Mouse (Mus musculus) heart, adult 18-20 months (tissue): ENCODE measurements around the gene Itgb2l. TPM values are rescaled to one million over a fixed set of nuclear protein-coding genes. Genes with fewer than 3 reads are reported as not detected.
"Not testable (repeated sequence)": the region's sequence is repeated elsewhere in the genome, so short reads cannot be mapped to it uniquely, and the experiment has no call there.

ENCODE experiments used
- DNase-seq, 2 experiments: peaks; one replicate each; pipeline ENCODE4 v3.0.0; 2021 to 2022; ENCODE audit warnings: mixed read lengths in 1 of 2
- long read RNA-seq, 2 experiments: library from polyadenylated mRNA; stranded (forward); transcript quantifications; one replicate each; pipeline ENCODE4 v2.0.0; 2021
- total RNA-seq, 2 experiments: library from RNA; stranded (reverse); gene quantifications; 2 replicates each; pipeline ENCODE4 v1.2.3; 2021

The Itgb2l gene
- total RNA-seq = not detected
- long read RNA-seq, experiment 1 = 0 reads
- long read RNA-seq, experiment 2 = 0 reads

- DNase-seq = no peak
Measured at GRCm38 (mm10) chr16:96443468-96443867, at the start of gene Itgb2l. TSS of gene Itgb2l (minus strand) at chr16:96443619.

- no peak for DNase-seq
Measured at GRCm38 (mm10) chr16:96491530-96491929, 48.1 kb upstream of the Itgb2l start.

- no peak for DNase-seq
Measured at GRCm38 (mm10) chr16:96488038-96488437, 44.6 kb upstream of the Itgb2l start.

DNA sequence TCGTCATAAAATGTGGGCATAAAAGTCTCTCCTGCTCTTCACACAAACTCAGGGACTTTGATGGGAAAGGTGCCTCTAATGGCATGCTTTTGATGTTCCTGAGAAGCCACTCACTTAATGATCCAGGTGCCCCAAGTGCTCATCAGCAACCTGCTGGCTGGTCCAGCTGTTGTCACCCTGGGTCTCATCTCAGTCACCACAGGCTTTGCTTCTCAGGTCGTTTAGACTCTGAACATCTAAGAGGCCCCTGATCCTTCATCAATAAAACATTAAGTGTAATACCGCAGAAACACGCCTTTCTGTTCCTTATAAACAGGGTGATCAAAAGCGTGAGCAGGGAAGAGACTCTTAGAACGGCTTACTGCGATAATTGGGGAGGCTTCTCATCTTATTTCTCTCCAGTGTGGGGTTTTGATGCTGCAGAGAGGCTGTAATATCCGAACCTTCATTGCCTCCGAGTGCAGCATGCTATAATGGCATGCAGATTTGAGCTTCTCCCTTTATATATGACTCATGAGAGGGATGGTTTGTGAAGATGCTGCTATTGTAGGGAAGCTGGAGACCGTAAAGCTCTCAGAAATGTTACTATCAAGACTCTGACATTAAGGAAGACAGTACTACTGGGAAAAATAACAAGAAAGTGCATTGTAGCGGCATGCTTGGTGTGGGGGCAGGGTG is 43.7 kb upstream of the Itgb2l start:
- no peak for DNase-seq

GRCm38 (mm10) chr16:96481791-96482190 is 38.4 kb upstream of the Itgb2l start:
- no peak for DNase-seq

DNA sequence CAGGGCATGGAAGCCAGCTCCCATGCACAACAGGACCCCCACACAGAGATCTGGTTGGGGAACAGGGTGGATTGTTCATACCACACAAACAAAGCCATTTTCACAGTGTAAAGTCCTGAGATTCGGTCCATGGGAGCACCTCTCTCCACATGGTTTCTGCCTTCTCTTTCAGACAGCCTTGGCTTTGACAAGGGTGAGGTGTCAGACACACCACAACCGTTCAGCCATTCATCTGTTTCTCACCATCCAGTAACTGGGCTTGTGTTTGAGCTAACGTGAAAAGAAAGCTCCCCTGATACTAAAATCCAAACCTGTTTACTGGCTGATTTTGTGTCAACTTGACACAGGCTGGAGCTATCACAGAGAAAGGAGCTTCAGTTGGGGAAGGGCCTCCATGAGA is 30.8 kb upstream of the Itgb2l start:
- DNase-seq = no peak

DNA sequence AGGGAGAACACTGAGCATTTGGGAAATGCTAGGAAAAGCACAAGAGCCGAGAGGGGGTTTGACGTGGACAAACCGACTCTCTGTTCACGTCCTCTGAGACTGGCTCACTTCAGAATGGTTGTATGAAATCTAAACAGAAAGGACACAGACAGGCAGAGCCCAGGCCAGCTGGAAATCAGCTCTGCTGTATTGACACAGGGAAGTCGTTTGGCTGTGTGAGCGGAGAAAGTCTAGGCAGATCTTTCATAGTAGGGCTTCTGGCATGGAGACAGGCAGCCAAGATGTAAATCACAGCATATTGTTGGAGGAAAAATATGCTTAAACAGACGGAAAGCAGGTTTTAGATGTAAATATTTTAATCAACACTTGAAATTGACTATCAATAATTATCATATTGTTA is 29.4 kb upstream of the Itgb2l start:
- DNase-seq = no peak

DNA sequence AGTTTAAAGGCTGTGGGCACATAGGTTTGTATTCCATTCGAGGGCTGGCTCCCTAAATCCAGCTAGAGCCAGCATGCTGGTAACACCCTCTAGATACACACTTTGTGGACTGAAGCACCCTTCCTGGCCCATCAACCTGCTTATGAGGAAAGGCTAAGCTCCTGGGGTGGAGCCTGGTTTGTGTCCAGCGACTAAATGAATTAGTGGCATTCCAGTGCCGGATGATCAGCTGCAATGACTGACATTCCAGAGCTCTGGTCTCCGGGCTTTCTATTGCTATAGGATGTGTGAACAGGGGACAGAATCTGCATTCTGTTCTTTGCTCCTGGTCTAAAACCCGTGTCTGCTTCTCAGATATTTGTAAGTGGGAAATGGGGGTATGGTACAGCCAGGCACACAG is 28.9 kb upstream of the Itgb2l start:
- DNase-seq = no peak

GRCm38 (mm10) chr16:96469640-96470039 is 26.2 kb upstream of the Itgb2l start:
- DNase-seq = no peak

GRCm38 (mm10) chr16:96468698-96469097 is 25.3 kb upstream of the Itgb2l start:
- peak; percentile 13 to 22 for DNase-seq

GRCm38 (mm10) chr16:96468011-96468410 is 24.6 kb upstream of the Itgb2l start:
- DNase-seq = no peak

DNA sequence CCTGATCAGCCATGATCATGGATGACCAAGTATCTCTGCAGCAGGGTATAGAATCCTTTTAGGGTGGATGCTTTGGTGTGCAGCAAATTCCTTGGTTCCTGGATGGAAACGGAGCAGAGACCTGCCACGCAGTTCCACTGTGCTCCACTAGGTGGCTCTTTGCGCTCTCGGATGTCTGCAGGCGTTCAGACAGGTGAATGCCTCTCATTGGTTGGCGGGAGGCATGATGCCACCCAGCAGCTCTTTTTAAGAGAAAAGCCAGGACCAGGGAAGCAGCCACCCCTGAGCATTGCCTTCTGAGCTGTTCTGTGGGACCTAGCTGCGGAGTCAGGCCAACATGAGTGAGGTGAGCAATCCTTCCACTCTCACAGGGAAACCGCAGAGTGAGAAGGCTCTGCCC is 24.0 kb upstream of the Itgb2l start, which contains the start of gene Pcp4:
Gene Pcp4, plus strand, starts transcription at position 162 of the 400 bp plus-strand sequence.
- peak; percentile 45 to 78 for DNase-seq

DNA sequence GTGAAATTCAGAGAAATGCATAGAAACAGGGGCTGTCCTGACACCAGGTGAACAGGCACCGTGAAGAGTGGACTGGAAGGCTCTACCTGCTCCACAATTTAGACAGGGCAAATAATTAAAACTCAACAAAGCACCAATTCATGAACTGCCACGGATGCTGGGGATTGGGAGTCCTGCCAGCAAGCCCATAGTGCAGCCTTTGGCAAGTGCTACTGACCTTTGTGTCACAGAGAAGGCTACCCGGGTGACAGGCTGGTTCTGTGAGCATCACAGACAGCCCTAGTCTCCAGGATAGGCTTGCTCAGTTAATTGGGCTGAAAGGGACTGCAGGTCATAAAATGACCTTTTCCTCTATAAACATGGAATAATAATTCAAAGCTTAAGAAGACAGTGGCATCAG is 17.4 kb upstream of the Itgb2l start:
- no peak for DNase-seq

- no peak for DNase-seq
Measured at GRCm38 (mm10) chr16:96459356-96459755, 15.9 kb upstream of the Itgb2l start.

- DNase-seq = no peak
Measured at GRCm38 (mm10) chr16:96457612-96458011, 14.2 kb upstream of the Itgb2l start.

- DNase-seq = no peak
Measured at GRCm38 (mm10) chr16:96454086-96454485, 10.7 kb upstream of the Itgb2l start.

- not testable (repeated sequence) for DNase-seq
Measured at GRCm38 (mm10) chr16:96450871-96451270, 7.5 kb upstream of the Itgb2l start.

DNA sequence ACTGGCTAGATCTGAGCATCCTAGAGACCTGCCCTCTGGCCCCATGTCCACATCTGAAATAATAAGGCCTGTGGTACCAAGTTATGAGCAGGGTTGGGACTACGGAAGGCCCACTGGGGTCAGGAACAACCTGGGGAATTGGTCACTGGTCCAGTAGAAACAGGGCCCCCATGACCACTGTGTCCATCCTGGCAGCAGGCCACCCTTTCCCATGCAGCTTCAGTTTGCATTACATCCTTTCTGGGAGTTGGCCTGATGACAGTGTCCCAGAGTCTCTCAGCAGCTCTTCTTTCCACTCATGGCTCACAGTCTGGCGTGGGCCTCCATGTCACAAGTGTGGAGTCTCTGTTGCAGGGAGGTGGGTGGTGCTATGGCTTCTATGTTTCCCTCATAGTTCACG is 1.6 kb downstream of the Itgb2l start:
- DNase-seq = no peak

- no peak for DNase-seq
Measured at GRCm38 (mm10) chr16:96440871-96441270, 2.5 kb downstream of the Itgb2l start.

GRCm38 (mm10) chr16:96439682-96440081 is 3.7 kb downstream of the Itgb2l start:
- no peak for DNase-seq

GRCm38 (mm10) chr16:96438946-96439345 is 4.5 kb downstream of the Itgb2l start:
- DNase-seq = no peak

DNA sequence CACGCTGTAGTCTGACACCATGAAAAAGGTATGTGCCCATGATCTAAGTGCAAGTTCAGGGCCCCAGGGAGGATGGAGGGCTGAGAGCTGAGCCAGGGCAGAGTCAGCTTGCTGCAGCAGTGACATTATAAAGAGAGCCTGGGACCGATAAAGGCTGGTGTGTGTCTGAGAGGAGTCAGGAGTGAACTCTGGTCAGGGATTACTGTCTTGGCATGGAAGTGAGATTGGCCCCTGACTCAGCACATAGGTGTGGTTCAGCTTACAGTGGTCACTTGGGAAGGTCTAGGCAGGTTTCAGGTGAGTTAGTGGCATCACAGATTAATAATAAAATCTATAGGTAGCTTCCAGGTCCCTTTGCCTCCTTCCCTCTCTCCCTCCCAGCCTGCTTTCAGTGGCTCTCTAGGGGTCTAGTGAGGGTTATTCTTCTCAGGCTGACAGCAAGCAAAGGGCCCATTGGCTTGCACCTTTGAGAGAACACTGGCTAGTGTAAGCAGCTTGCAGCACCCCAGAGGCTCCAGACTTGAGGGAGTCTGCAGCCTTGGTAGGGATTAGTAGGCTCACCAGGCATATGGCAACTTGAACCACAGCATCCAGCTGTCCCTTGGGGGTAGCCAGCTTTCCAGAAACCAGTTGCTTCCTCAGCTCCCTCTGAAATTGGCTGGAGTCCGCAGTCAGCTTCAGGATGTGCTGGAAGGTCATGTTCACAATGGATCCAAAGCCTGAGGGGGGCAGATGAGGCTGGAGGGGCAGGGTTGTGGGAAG is 9.2 kb downstream of the Itgb2l start:
- DNase-seq = no peak

- no peak for DNase-seq
Measured at GRCm38 (mm10) chr16:96433266-96433665, 10.2 kb downstream of the Itgb2l start.

GRCm38 (mm10) chr16:96429046-96429445 is 14.4 kb downstream of the Itgb2l start:
- DNase-seq = no peak
